Mouse (Mus musculus): ENCODE measurements around the gene Cdh16. TPM values are rescaled to one million over a fixed set of nuclear protein-coding genes. Genes with fewer than 3 reads are reported as not detected.
"Not testable (repeated sequence)": the region's sequence is repeated elsewhere in the genome, so short reads cannot be mapped to it uniquely, and the experiment has no call there.

Gene Cdh16
- not detected for total RNA-seq (2021)

DNA sequence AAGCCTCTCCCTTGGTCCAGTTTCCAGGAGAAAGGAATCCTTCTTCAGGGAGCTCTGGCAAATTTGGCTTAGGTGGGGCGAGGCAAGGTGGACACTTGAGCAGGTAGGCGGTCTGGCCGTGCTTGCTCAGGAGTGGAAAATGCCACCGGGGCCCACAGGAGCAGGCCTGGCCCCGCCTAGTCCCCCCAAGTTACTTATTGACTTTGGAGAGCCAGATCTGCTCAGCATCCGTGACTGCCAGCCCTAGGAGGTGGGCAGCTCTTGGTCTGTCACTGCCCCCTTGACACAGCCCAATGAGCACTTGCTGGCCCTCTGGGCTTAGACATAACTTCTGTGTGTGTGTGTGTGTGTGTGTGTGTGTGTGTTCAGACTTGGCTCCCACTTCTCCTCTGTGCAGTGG, at the start of gene Cdh16:
Cdh16 (minus strand) TSS at position 236 of the 400 bp plus-strand sequence.
- DNase-seq (ENCODE audit: extremely low spot score in 1 of 2, low spot score in 1 of 2): no peak

DNA sequence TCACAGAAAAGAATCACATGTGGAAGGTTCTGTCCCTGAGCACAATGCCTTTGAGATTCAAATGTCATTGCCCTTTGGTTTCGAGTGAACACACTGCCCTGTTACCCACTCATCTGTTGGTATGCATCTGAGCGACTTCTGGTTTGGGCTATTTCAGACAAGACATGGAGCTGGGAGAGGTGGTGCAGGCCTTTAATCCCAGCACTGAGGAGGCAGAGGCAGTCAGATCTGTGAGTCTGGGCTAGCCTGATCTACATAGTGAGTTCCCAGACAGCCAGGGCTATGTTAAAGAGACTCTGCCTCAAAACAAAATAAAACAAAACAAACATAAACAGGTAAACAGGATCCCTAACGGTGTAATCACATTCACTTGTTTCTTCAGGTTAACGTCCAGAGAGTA, 31.4 kb upstream of the Cdh16 start:
- DNase-seq (ENCODE audit: extremely low spot score in 1 of 2, low spot score in 1 of 2): no peak

DNA sequence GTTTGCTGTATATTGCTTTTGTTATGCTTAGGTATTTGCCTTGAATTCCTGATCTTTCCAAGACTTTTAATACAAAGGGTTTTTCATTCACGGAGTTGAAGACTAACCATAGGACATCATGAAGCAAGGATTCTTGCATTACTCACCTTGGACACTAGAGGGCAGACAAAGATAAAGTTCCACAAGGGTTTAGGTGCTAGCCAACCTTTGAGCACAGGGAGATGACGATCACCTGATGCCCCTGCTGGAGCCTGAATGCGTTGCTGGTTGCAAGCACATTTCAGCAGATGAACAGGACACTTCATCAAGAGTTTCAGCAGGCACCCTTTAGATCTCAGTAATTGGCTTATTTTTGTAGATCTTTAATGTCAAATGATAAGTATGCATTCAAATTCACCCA, 30.8 kb upstream of the Cdh16 start:
- peak in 1 of 2 experiments; percentile 69 for DNase-seq (ENCODE audit: extremely low spot score in 1 of 2, low spot score in 1 of 2)

GRCm38 (mm10) chr8:104644187-104644586, 20.0 kb upstream of the Cdh16 start:
- DNase-seq (ENCODE audit: extremely low spot score in 1 of 2, low spot score in 1 of 2): not testable (repeated sequence)

- no peak for DNase-seq (ENCODE audit: extremely low spot score in 1 of 2, low spot score in 1 of 2)
These were observed 18.1 kb upstream of the Cdh16 start for GRCm38 (mm10) chr8:104642324-104642654.

- DNase-seq (ENCODE audit: extremely low spot score in 1 of 2, low spot score in 1 of 2): peak; percentile 79 to 81
These were observed 17.5 kb upstream of the Cdh16 start, which contains the start of gene Ciao2b for GRCm38 (mm10) chr8:104641426-104642323. Gene Ciao2b, minus strand, starts transcription at chr8:104641965.

DNA sequence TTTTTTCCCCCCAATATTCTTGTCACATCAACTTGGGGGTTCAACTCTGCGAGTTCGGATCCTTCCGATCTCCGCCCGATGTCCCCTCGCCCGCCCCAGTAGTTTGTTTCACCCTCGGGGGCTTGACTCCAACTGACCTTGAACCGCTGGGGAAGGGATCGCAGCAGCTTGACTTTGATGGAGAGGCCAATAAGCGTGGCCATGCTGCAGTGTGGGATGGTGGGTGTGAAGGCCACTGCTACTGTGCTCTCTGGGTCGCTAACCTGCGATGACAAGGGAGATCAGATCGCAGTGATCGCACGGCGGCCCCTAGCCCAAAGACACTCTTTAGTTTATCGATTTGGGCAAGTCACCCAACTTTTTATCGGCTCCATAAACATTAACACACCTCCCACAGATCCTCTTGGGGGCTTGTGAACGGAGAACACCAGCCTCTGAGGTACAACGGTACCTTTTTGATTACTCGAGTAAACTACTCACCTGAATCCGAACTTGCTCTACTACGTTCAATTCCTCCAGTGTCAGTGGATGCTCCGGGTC, 16.7 kb upstream of the Cdh16 start:
- DNase-seq (ENCODE audit: extremely low spot score in 1 of 2, low spot score in 1 of 2): no peak

- DNase-seq (ENCODE audit: extremely low spot score in 1 of 2, low spot score in 1 of 2): peak in 1 of 2 experiments; percentile 0
These were observed 16.0 kb upstream of the Cdh16 start for GRCm38 (mm10) chr8:104640241-104640640.

- no peak for DNase-seq (ENCODE audit: extremely low spot score in 1 of 2, low spot score in 1 of 2)
These were observed 13.8 kb upstream of the Cdh16 start for GRCm38 (mm10) chr8:104638010-104638409.

DNA sequence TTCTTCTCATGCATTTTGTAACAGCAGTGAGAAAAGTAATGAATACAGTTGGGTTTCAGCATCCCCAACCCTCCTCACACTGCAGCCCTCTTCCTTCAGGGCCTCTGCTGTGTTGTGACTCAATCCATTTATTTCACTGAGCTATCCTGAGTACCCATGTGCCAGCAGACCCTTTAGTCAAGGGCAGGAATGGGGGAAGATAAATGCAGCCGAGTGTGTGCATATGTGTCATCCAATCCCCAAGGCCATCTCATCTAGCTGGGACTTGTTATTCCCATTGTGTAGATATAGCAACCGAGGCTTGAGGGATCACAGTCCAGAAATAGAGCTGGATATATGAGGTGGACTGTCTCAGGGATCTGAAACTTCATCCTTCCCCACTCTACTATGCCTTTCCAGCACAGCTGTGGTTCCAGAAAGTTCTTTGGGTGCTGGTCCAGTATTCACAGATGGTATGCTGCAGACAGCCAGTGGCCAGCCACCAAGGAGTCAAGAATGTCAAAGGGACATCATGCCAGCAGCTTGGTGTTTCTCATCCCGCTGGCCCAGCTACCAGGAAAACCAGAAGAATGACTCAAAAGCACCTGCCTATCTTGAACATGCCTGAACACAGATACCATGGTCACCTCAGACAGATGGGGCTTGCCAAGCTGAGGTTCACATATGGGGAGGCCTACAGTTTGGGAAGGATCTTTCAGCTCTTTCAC, 11.0 kb upstream of the Cdh16 start:
- DNase-seq (ENCODE audit: extremely low spot score in 1 of 2, low spot score in 1 of 2): no peak

- DNase-seq (ENCODE audit: extremely low spot score in 1 of 2, low spot score in 1 of 2): no peak
These were observed 9.1 kb upstream of the Cdh16 start for GRCm38 (mm10) chr8:104633156-104633744.

DNA sequence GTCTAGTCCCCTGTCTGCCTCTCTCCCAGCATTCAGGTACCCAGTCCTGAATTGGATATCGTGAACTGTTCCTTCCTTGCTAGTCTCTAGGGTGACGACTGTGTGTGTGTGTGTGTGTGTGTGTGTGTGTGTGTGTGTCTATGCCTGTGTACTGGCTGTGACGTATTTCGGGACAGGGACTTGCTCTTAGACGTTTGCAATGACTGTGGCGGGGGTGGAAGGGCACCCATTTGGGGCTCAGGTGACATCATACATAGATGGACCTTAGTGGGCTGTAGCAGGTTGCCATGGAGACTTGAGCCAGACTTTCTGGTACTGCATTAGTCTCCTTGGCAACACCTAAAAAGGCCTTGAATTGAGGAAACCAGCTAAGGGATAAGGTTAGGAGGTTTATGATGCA, 8.3 kb upstream of the Cdh16 start:
- no peak for DNase-seq (ENCODE audit: extremely low spot score in 1 of 2, low spot score in 1 of 2)

DNA sequence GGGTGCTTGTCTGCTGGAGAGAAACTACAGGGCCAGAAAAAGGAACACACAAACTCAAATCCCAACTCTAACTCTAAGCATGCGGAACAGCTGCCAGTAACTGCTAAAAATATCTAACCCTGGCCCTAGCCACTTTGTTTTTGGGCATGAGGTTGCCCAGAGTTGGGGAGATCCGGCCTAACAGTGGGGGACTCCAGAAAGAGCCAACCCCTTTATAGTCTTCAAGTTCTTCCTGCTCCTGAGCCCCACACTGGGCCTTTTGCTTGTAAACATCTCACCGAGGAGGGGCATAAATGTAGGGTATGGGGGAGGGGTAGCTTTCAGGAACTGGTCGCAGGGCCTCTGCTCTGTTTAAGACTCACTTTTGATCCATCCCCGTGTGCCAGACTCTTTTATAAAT, 7.8 kb upstream of the Cdh16 start:
- DNase-seq (ENCODE audit: extremely low spot score in 1 of 2, low spot score in 1 of 2): no peak

- no peak for DNase-seq (ENCODE audit: extremely low spot score in 1 of 2, low spot score in 1 of 2)
These were observed 6.9 kb upstream of the Cdh16 start, which contains the start of gene Rrad for GRCm38 (mm10) chr8:104630981-104631663. Gene Rrad, minus strand, starts transcription at chr8:104631327.

GRCm38 (mm10) chr8:104630574-104630973, 6.4 kb upstream of the Cdh16 start:
- no peak for DNase-seq (ENCODE audit: extremely low spot score in 1 of 2, low spot score in 1 of 2)

DNA sequence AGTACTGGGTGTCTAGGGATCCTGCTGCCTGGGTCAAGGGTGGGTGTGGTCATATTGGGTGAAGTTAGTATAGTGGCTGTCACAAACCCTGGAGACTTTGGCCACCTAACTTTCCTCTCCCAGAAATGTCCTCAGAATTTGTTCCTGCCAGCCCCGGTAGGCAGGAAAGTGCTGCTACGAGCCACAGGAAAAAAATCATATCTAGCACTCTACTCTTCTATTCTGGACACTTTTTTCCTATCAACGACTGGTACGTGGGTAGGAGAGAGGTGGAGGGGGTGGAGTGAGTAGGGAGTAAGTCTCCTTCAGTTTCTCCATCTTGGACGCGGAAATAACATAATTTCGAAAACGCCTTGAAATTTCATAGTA, 5.9 kb upstream of the Cdh16 start:
- no peak for DNase-seq (ENCODE audit: extremely low spot score in 1 of 2, low spot score in 1 of 2)

GRCm38 (mm10) chr8:104629306-104630110, 5.3 kb upstream of the Cdh16 start:
- no peak for DNase-seq (ENCODE audit: extremely low spot score in 1 of 2, low spot score in 1 of 2)

DNA sequence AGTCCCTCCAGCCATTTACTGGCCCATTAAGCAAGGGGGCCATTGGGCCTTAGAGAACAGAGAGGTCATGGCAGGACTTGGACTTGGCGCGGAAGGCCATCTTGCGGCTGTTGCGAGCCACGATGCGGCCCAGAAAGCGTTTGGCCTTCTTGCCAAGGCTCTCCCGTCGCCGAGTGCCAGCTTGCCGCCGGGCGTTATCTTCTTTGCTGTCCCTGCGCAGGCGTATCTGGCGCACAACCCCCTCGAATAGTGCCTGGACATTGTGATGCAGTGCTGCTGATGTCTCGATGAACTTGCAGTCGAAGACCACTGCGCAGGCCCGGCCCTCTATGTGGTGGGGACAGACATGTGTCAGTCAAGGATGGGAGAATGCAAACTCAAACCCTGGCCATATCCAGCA, 4.2 kb upstream of the Cdh16 start:
- no peak for DNase-seq (ENCODE audit: extremely low spot score in 1 of 2, low spot score in 1 of 2)

DNA sequence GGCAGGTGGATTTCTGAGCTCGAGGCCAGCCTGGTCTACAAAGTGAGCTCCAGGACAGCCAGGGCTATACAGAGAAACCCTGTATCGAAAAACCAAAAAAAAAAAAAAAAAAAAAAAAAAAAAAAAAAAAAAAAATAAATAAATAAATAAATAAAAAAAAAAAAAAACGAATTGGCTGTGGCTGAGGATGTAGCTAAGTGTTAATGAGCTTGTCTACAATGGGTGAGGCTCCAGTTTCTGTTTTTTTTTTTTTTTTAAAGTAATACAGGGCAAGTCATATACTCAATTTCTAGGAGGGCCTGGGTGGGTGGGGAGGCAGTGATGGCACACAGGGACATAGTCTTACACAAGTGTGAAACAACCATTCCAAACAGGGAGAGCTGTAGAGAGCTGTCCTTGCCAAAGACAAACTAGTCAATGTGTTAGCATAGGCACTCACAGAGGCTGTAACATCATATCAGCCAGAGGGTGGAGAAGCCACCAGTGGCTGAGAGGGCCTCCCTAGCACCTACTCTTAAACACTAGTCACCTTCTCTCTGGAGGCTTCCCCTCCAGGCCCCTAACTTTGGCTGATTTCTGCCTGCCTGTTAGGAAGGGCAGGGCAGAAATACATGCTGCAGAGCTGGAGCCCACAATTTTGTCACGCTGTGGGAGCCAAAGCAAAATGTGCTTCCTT, 3.0 kb upstream of the Cdh16 start:
- DNase-seq (ENCODE audit: extremely low spot score in 1 of 2, low spot score in 1 of 2): no peak

All from layer of hippocampus, postnatal 25 days (tissue).